ENCODE assay signal across 9 mouse cellular contexts in the genomic region with DNA sequence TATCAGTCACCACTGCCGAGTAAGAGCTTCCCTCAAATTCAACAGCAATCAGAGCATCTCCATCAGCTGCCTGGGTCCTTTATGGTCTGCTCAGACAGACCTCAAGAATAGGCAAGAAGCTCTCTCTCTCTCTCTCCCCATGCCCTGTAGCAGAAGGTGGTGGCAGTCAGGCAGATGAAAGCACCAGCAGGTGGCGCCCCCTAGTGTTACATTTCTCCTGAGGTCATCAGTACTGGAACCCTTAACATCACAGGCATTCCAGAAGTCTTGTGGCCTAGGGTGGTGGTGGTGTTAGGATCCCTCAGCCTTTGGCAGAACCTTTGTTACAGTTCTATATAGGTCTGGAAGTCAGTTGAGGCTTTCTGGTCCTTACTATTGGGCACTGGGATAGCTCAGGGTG. TPM values are rescaled to one million over a fixed set of nuclear protein-coding genes. Genes with fewer than 3 reads are reported as not detected.
DNase-seq lines count a peak whose midpoint lies in the region; ATAC-seq and TF ChIP-seq lines count a peak whose summit lies in the region.
"Had no signal": no experiment of that assay in that cellular context is flagged by ENCODE, and none has a peak within 500 bp of the region (broad histone marks: within the 10 kb centered on the region; RNA-seq: fewer than 3 reads in every experiment).

No protein-coding gene starts in this region.

- peak; percentile 59 for DNase-seq in heart, postnatal 4 days
- DNase-seq in heart, embryonic 10.5 days (ENCODE audit: low spot score) = no peak
- DNase-seq in urinary bladder, postnatal 14 days (ENCODE audit: low spot score) = peak; percentile 40
- no peak for DNase-seq in urinary bladder, postnatal 4 days (ENCODE audit: low spot score in 2 of 2)
- DNase-seq in cerebellum, adult 9-10 months = peak; percentile 53
- DNase-seq in limb, embryonic 11.5 days (ENCODE audit: low spot score) = peak; percentile 60
- DNase-seq in spleen, adult 2 months (ENCODE audit: low read depth in 1 of 2, low spot score in 2 of 2) = peak in 1 of 2 experiments; percentile 42

- WGBS in heart, embryonic 10.5 days = 34% methylated on average over 2 of the region's 2 CpGs
- WGBS in limb, embryonic 11.5 days = 38% methylated on average over 2 of the region's 2 CpGs
- 46% methylated on average over 2 of the region's 2 CpGs for WGBS in spleen, adult 2 months

- TF ChIP-seq POLR2A in spleen, adult 2 months (IDR thresholded peaks at IDR 0.05; ENCODE audit: low read depth, low read length) = no peak

- no peaks in the 10 kb centered on the region for H3K27me3 ChIP-seq in heart, embryonic 10.5 days (ENCODE audit: insufficient read depth, poor library complexity, severe bottlenecking)
- no peaks in the 10 kb centered on the region for H3K27me3 ChIP-seq in limb, embryonic 11.5 days (ENCODE audit: control insufficient read depth, insufficient read depth, low read length)
- H3K27me3 ChIP-seq in spleen, adult 2 months (ENCODE audit: control insufficient read depth, insufficient read depth, low read length) = no peaks in the 10 kb centered on the region
- H3K27me3 ChIP-seq: embryonic facial prominence, embryonic 13.5 days had no signal

- peak; percentile 36; the same call in 1 of the 2 replicates for TF ChIP-seq CTCF in spleen, adult 2 months (IDR thresholded peaks at IDR 0.05; ENCODE audit: extremely low read depth, insufficient read depth, insufficient read length, insufficient replicate concordance)

- H3K9me3 ChIP-seq in heart, embryonic 10.5 days = no peaks in the 10 kb centered on the region
- H3K9me3 ChIP-seq in limb, embryonic 11.5 days (ENCODE audit: control insufficient read depth, low read length) = no peaks in the 10 kb centered on the region
- H3K9me3 ChIP-seq: embryonic facial prominence, embryonic 13.5 days had no signal

- H3K36me3 ChIP-seq in heart, embryonic 10.5 days = no peaks in the 10 kb centered on the region
- H3K36me3 ChIP-seq in limb, embryonic 11.5 days (ENCODE audit: control insufficient read depth, insufficient read depth, low read length) = no peaks in the 10 kb centered on the region
- no peaks in the 10 kb centered on the region for H3K36me3 ChIP-seq in spleen, adult 2 months (ENCODE audit: control insufficient read depth, insufficient read depth, low read length)
- H3K36me3 ChIP-seq: embryonic facial prominence, embryonic 13.5 days had no signal

- H3K27ac ChIP-seq in heart, embryonic 10.5 days = no peak overlapping the region
- no peak overlapping the region for H3K27ac ChIP-seq in limb, embryonic 11.5 days (replicated peaks; ENCODE audit: low read depth, low read length)
- no peak overlapping the region for H3K27ac ChIP-seq in spleen, adult 2 months (ENCODE audit: insufficient read depth, low read length)
- H3K27ac ChIP-seq: embryonic facial prominence, embryonic 13.5 days had no signal

- no peak overlapping the region for H3K9ac ChIP-seq in limb, embryonic 11.5 days (ENCODE audit: low read length)
- H3K9ac ChIP-seq: embryonic facial prominence, embryonic 13.5 days had no signal

- no peak overlapping the region for H3K4me2 ChIP-seq in limb, embryonic 11.5 days (ENCODE audit: low read depth, severe bottlenecking)
- H3K4me2 ChIP-seq: embryonic facial prominence, embryonic 13.5 days had no signal

- H3K4me3 ChIP-seq in heart, embryonic 10.5 days = no peak overlapping the region
- no peak overlapping the region for H3K4me3 ChIP-seq in limb, embryonic 11.5 days (ENCODE audit: low read depth, low read length)
- no peak overlapping the region for H3K4me3 ChIP-seq in spleen, adult 2 months (ENCODE audit: extremely low read depth, insufficient read depth, insufficient read length)
- H3K4me3 ChIP-seq: embryonic facial prominence, embryonic 13.5 days had no signal

- no peak for ATAC-seq in limb, embryonic 11.5 days (ENCODE audit: insufficient number of reproducible peaks, low FRiP score, low TSS enrichment, low read depth)
- ATAC-seq in megakaryocyte-erythroid progenitor cell, adult 5-6 weeks (replicated peaks; ENCODE audit: low FRiP score, low TSS enrichment, poor library complexity, severe bottlenecking) = no peak

- H3K4me1 ChIP-seq in heart, embryonic 10.5 days = peaks cover 22% of the 10 kb centered on the region
- no peaks in the 10 kb centered on the region for H3K4me1 ChIP-seq in limb, embryonic 11.5 days (ENCODE audit: control insufficient read depth, insufficient read depth, low read length)
- no peaks in the 10 kb centered on the region for H3K4me1 ChIP-seq in spleen, adult 2 months (ENCODE audit: control insufficient read depth, insufficient read depth, insufficient read length)

RNA-seq across cellular contexts. Expression of gene Txnrd3, which starts 4.8 kb away (rescaled TPM):
- total RNA-seq in heart, postnatal 4 days (2021) = 10 to 100 TPM; 27.1 to 27.3 TPM
- 8.7 and 10.3 TPM in 2 replicates for polyA plus RNA-seq in heart, embryonic 10.5 days (2016; fragmentation: Nextera tagmentation; extraction: Ambion mirVana)
- 9.0 and 10.4 TPM in 2 replicates for polyA plus RNA-seq in limb, embryonic 11.5 days (2014; fragmentation: Nextera tagmentation; extraction: Ambion mirVana)
- 2.9 and 4.1 TPM in 2 replicates for polyA plus RNA-seq in spleen, adult 2 months (2012; rRNA removed)
- 11.1 and 12.3 TPM in 2 replicates for total RNA-seq in megakaryocyte-erythroid progenitor cell, adult 5-6 weeks (2014; fragmentation: Nextera tagmentation)
- total RNA-seq in megakaryocyte-erythroid progenitor cell, adult 5-6 weeks (2017) = 21.6 and 22.8 TPM in 2 replicates

RNA-seq across cellular contexts. Expression of gene Chchd6, which starts 43.6 kb away (rescaled TPM):
- total RNA-seq in heart, postnatal 4 days (2021) = 10 to 100 TPM; 18.8 to 19.8 TPM
- 51.1 TPM in 2 replicates for polyA plus RNA-seq in heart, embryonic 10.5 days (2016; fragmentation: Nextera tagmentation; extraction: Ambion mirVana)
- 61.8 and 66.9 TPM in 2 replicates for polyA plus RNA-seq in limb, embryonic 11.5 days (2014; fragmentation: Nextera tagmentation; extraction: Ambion mirVana)
- 7.4 and 11.1 TPM in 2 replicates for polyA plus RNA-seq in spleen, adult 2 months (2012; rRNA removed)
- total RNA-seq in megakaryocyte-erythroid progenitor cell, adult 5-6 weeks (2014; fragmentation: Nextera tagmentation) = 11.4 and 16.1 TPM in 2 replicates
- total RNA-seq in megakaryocyte-erythroid progenitor cell, adult 5-6 weeks (2017) = 7.0 and 12.0 TPM in 2 replicates

Comparison
In these comparisons a context has a peak if more than half of its experiments do, and no peak if none do; other contexts are left out.
1. DNase-seq: peak in heart, postnatal 4 days (single experiment), urinary bladder, postnatal 14 days (single experiment), cerebellum, adult 9-10 months (single experiment) and limb, embryonic 11.5 days (single experiment); none in heart, embryonic 10.5 days (single experiment) and urinary bladder, postnatal 4 days (0 of 2).